Mouse (Mus musculus): Measurements from ENCODE around the gene Nat10. TPM values are rescaled to one million over a fixed set of nuclear protein-coding genes. Genes with fewer than 3 reads are reported as not detected.
A peak's percentile ranks its signal among the peaks of the same experiment; 100 is the strongest.

Gene Nat10
- total RNA-seq, 2 experiments from 2014 or later = 12.7 to 13.7 TPM

- intact Hi-C loops (cut with DNase I) = loop anchor here (5.0 kb wide), 2 partner anchors 38 to 133 kb away; partner anchors contain the start of gene Abtb2
- DNase-seq (ENCODE audit: low spot score) = no peak
These were observed 60.6 kb downstream of the Nat10 start for GRCm38 (mm10) chr2:103700514-103700913.

GRCm38 (mm10) chr2:103696177-103696576 is 64.9 kb downstream of the Nat10 start:
- intact Hi-C loops (cut with DNase I) = no loop called here
- DNase-seq (ENCODE audit: low spot score) = no peak

DNA sequence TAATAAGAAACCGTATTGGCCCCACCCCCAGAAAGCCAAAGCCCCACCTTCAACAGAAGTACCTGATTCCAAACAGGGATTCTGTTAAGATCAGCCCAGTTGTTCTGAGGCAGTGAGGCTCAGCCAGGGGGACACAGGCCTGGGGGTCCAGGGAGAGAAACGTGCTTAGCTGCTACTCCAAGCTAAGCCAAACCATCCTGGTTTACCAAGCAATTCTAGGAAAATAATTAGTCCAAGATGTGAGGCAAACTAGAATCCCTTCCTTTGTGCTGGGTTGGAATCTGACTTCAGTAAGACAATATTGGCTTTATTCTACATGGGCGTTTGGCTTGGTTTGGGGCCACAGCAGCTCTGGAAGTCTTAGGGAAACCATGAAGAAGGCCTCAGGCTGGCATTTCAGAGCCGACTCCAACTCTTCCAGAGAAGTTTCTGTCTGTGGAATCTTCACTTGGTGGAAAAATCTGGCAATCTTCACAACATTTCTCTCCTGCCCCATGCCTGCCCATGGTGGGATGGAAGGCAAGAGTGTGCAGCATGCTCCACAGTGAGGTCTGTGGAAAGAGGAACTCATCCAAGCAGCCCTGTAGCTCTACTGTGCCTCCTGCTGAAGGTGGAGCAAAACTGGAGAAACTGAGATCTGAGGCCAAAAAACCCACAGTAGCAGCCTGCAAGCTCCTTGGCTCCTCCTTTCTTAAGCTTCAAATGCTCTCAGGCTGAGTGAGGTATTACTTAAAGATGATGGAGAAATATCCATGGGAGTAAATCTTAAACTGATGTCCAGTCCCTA is 66.1 kb downstream of the Nat10 start:
- no peak for DNase-seq (ENCODE audit: low spot score)
- intact Hi-C loops (cut with DNase I) = no loop called here

GRCm38 (mm10) chr2:103692810-103693209 is 68.3 kb downstream of the Nat10 start:
- intact Hi-C loops (cut with DNase I) = no loop called here
- no peak for DNase-seq (ENCODE audit: low spot score)

GRCm38 (mm10) chr2:103691278-103691677 is 69.8 kb downstream of the Nat10 start:
- intact Hi-C loops (cut with DNase I) = no loop called here

GRCm38 (mm10) chr2:103690828-103691227 is 70.2 kb downstream of the Nat10 start:
- intact Hi-C loops (cut with DNase I) = no loop called here
- DNase-seq (ENCODE audit: low spot score) = no peak

More at GRCm38 (mm10) chr2:103691278-103691677, 69.8 kb downstream of the Nat10 start:
- DNase-seq (ENCODE audit: low spot score) = no peak

DNA sequence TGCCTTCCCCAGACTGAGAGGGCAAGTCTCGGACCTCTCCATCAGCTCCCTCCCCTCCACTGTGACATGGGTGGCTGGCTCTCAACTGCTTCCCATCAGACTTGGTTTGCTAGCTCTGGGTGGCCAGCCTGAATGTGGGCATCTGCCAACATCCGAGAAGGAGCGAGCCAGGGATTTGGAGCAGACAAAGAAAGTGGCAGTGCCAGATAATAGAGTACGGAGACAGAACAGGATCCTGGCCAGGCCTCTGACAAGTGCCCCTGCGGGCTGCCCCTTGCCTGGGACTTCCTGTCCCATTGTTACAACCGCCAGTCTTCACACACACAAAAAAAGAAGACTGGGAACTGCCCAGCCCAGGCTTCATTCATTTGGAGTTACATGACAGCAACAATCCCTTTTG is 70.6 kb downstream of the Nat10 start:
- intact Hi-C loops (cut with DNase I) = no loop called here
- peak; percentile 30 for DNase-seq (ENCODE audit: low spot score)

- DNase-seq (ENCODE audit: low spot score) = no peak
These were observed 73.2 kb downstream of the Nat10 start for GRCm38 (mm10) chr2:103687888-103688287.

DNA sequence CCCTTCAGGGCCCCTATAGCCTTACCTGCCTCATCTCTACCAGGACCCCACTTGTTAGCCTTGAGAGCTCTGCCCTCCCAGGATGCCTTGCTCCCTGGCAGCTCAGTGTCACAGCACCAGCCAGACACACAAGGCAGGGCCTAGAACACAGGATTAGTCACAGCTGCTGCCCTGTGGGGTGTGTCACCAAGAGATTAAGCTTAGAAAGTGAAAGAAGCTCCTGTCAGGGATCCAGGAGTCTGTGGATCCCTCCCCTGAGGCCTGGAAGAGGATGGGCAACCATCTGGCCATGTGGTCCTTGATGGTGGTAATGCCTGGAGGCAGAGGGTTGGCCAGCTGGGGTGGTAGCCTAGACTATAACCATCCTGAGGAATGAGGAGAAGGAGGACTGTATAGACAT is 73.9 kb downstream of the Nat10 start:
- DNase-seq (ENCODE audit: low spot score) = no peak
- intact Hi-C loops (cut with DNase I) = loop anchor here (5.0 kb wide), 1 partner anchor 45 kb away; no protein-coding TSS in a partner anchor

More at GRCm38 (mm10) chr2:103687888-103688287, 73.2 kb downstream of the Nat10 start:
- intact Hi-C loops (cut with DNase I) = loop anchor here (5.0 kb wide), 1 partner anchor 46 kb away; no protein-coding TSS in a partner anchor

GRCm38 (mm10) chr2:103685581-103685980 is 75.5 kb downstream of the Nat10 start:
- intact Hi-C loops (cut with DNase I) = loop anchor here (5.0 kb wide), 1 partner anchor 43 kb away; no protein-coding TSS in a partner anchor

GRCm38 (mm10) chr2:103684926-103685577 is 76.0 kb downstream of the Nat10 start:
- DNase-seq (ENCODE audit: low spot score) = no peak
- intact Hi-C loops (cut with DNase I) = loop anchor here (5.0 kb wide), 1 partner anchor 43 kb away; no protein-coding TSS in a partner anchor

More at GRCm38 (mm10) chr2:103685581-103685980, 75.5 kb downstream of the Nat10 start:
- DNase-seq (ENCODE audit: low spot score) = no peak

GRCm38 (mm10) chr2:103684431-103684830 is 76.6 kb downstream of the Nat10 start:
- intact Hi-C loops (cut with DNase I) = no loop called here
- no peak for DNase-seq (ENCODE audit: low spot score)

GRCm38 (mm10) chr2:103682927-103683442 is 78.1 kb downstream of the Nat10 start:
- intact Hi-C loops (cut with DNase I) = no loop called here
- no peak for DNase-seq (ENCODE audit: low spot score)

DNA sequence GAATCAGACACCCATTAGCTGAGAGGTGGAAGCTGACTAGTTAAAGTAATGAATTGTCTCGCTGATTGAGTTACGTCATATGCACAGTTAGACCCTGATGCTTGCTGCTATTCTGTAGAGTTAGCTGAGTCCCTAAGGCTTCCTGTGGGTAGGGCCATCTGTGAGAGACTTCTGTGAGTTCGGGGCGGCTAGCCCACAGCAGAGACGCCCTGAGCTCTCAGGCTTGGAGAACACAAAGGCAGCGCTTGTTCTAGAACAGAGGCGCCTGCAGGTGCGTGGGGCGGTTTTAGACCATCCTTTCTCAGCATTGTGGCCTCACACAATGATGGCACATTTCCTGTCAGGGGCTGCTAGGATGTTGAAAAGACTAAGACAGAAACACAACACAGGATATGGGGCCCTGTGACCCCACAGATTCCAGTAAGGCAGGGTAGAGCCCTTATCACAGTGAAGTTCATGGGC is 78.8 kb downstream of the Nat10 start:
- DNase-seq (ENCODE audit: low spot score) = no peak
- intact Hi-C loops (cut with DNase I) = no loop called here

GRCm38 (mm10) chr2:103681149-103681548 is 79.9 kb downstream of the Nat10 start:
- intact Hi-C loops (cut with DNase I) = no loop called here

DNA sequence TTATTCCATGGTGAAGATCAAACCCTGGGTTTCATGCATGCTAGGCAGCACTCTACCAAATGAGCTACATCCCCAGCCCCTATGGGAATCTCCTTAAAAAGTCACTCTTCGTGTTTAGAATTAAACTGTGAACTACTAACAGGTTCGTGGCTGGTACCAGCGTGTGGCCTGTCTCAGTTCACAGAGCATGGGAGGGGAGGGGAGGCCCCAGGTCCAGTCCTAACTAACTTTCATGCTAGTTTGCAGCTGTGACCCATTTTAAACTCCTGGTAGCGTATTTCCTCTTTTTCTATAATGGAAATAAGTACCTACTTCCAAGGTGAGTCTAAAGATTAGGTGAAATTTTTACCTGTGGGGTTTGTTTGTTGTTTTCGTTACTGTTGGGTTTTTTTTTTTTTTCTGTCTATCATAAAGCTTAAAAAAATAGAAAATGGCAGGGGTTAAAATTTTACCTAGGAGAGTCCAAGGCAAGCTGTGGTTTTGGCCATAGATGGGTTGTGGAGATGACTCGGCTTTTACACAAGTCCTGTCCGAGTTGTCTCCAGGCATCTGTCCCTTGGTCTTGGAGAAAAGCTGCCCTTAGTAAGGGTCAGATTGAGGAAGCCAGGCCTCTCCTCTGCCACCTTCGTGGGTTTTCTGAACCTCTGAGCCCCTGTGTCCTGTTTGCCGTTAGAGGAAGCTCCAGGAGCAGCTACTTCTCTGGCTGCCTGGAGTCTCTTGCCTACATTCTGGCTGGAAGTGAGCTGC is 80.5 kb downstream of the Nat10 start:
- intact Hi-C loops (cut with DNase I) = no loop called here

More at GRCm38 (mm10) chr2:103681149-103681548, 79.9 kb downstream of the Nat10 start:
- DNase-seq (ENCODE audit: low spot score) = no peak

GRCm38 (mm10) chr2:103678433-103678832 is 82.6 kb downstream of the Nat10 start:
- intact Hi-C loops (cut with DNase I) = no loop called here
- no peak for DNase-seq (ENCODE audit: low spot score)

More for the DNA sequence above, 80.5 kb downstream of the Nat10 start:
- DNase-seq (ENCODE audit: low spot score) = no peak

DNA sequence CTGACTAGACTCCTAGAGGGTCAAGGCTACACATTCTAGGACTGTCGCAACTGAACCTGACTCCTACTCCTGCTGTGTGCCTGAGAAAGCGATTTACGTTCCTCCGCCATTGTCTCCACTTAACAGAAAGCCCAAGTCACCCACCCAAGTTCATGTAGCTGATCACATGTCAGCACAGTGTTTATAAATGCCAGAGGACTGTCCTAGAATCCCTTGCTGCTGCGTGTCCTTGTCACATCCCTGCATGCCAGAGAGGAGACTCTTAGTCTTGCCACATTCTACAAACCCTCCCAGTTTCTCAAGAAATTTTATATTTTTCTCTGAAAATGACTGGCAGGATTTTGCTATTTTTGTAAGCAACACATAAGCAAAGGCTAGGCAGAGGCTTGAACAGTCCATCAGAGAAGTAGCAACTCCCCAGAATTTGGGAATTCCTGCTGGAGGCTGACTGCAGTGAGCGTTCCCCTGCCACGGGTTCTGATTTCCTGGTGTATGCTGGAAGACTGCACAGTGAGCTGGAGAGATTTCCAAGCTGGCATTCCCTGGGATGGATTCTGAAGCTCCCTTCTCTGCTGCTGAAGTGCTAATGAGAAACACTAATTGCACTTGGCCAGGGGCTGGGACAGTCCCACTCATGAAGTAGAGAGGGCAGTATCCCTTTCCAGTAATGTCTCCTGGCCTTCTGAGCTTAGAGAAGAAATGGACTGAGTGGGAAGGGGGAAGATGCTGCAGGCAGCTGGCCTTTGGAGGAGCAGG is 83.3 kb downstream of the Nat10 start:
- DNase-seq (ENCODE audit: low spot score) = no peak
- intact Hi-C loops (cut with DNase I) = no loop called here

- intact Hi-C loops (cut with DNase I) = no loop called here
- no peak for DNase-seq (ENCODE audit: low spot score)
These were observed 84.3 kb downstream of the Nat10 start for GRCm38 (mm10) chr2:103676808-103677207.

All from heart, postnatal 25 days (tissue).